Mouse (Mus musculus): ENCODE results near the gene Gpr158. TPM values are rescaled to one million over a fixed set of nuclear protein-coding genes. Genes with fewer than 3 reads are reported as not detected.
"Not testable (repeated sequence)": the region's sequence is repeated elsewhere in the genome, so short reads cannot be mapped to it uniquely, and the experiment has no call there.

Gene Gpr158
- polyA plus RNA-seq, 1 experiment from 2014 or later = not detected

DNA sequence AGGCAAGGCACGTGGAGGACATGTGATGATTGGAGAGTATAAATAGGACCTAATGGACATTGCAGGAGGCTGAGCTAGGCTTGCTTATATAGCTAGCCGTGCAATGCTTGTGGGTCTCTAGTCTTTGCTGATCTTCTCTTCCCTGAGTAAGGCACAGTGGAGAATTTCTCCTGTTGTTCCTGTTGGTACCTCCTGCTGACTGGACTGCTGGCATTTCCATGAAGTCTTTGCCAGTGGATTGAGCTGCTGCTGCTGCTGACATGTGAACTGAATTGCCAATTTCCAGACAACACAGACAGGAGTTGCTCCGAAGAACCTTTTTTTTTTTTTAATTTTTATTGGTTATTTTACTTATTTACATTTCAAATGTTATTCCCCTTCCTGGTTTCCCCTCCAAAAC lies 41.5 kb downstream of the Gpr158 start:
- Histone ChIP-seq H3K9ac (no peak overlapping the region), H3K4me2 (no peak overlapping the region), H3K4me3 (replicated peaks) (no peak overlapping the region), H3K4me1 (replicated peaks) (no peaks in the 10 kb centered on the region), H3K36me3 (replicated peaks) (no peaks in the 10 kb centered on the region), H3K27ac (replicated peaks) (no peak overlapping the region), H3K9me3 (replicated peaks) (no peaks in the 10 kb centered on the region), H3K27me3 (no peaks in the 10 kb centered on the region)
- 63% methylated on average over 3 of the region's 3 CpGs for WGBS (ENCODE audit: insufficient replicate concordance)
- no peak for ATAC-seq (ENCODE audit: insufficient read depth)

DNA sequence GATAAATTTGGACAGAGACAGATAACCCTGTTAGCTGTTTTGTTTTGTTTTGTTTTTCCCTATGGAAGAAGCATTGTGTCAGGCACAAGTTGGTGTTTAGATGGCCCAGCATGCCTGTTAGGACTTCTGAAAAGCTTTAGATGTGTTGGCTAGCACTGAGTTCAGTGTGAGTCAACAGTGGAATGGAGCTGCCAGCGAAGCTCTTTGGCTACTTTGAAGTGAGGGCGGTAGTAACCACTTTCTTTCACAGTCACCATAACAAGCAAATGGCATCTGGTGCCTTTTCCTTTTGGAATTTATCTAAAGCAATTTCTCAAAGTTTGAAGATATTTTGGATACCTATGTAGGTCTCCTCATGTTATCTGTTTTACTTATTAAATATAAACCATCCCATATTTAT lies 62.9 kb downstream of the Gpr158 start:
- Histone ChIP-seq H3K9ac (no peak overlapping the region), H3K4me2 (no peak overlapping the region), H3K27me3 (no peaks in the 10 kb centered on the region), H3K9me3 (replicated peaks) (no peaks in the 10 kb centered on the region), H3K27ac (replicated peaks) (no peak overlapping the region), H3K4me3 (replicated peaks) (no peak overlapping the region), H3K4me1 (replicated peaks) (no peaks in the 10 kb centered on the region), H3K36me3 (replicated peaks) (no peaks in the 10 kb centered on the region)
- WGBS (ENCODE audit: insufficient replicate concordance) = 48% methylated on average over 2 of the region's 2 CpGs
- ATAC-seq (ENCODE audit: insufficient read depth) = no peak

DNA sequence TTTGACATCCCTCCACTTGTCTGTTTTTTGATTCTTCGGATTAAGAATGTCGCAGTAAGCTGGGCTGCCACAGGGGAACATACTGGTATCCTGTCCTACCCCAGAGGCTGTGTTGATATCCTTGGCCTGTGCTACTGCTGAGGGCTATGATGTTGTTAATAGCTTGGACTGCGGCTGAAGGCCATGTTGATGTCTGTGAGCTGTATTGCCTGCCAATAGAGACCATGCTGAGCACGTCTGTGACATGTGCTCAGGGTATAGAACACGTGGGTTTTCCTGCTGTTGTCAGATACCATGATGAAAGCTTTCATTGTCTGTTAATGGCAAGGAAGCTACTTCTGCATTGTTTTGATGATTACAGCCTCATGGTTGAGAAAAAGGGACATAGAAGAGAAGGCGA lies 63.8 kb downstream of the Gpr158 start:
- H3K9me3 ChIP-seq (replicated peaks) = no peaks in the 10 kb centered on the region
- H3K4me1 ChIP-seq (replicated peaks) = no peaks in the 10 kb centered on the region
- WGBS (ENCODE audit: insufficient replicate concordance) = 55% methylated on average over 6 of the region's 6 CpGs
- H3K4me3 ChIP-seq (replicated peaks) = no peak overlapping the region
- H3K9ac ChIP-seq = no peak overlapping the region
- no peaks in the 10 kb centered on the region for H3K27me3 ChIP-seq
- H3K4me2 ChIP-seq = no peak overlapping the region
- ATAC-seq (ENCODE audit: insufficient read depth) = no peak
- no peaks in the 10 kb centered on the region for H3K36me3 ChIP-seq (replicated peaks)
- no peak overlapping the region for H3K27ac ChIP-seq (replicated peaks)

DNA sequence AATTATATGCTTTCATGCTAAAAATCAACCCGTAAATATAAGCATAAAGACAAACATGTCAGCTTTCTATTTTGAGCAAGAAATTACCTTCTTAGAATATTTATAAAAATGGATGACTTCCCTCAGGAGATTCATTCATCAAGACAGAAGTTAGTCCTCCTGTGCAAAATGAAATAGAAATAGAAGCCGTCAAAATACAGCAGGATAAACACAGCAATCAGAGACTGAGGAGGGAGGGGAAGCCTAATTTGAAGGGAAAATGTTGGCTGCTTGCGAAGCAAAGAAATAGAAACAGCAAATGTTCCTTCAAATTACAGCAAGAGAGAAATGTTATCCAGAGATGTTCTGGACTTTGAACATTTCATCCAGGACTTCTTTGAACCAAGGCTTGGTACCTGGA lies 72.3 kb downstream of the Gpr158 start:
- Histone ChIP-seq H3K4me2 (no peak overlapping the region), H3K4me1 (replicated peaks) (no peaks in the 10 kb centered on the region), H3K4me3 (replicated peaks) (no peak overlapping the region), H3K9me3 (replicated peaks) (no peaks in the 10 kb centered on the region), H3K9ac (no peak overlapping the region), H3K27me3 (no peaks in the 10 kb centered on the region), H3K36me3 (replicated peaks) (no peaks in the 10 kb centered on the region), H3K27ac (replicated peaks) (no peak overlapping the region)
- ATAC-seq (ENCODE audit: insufficient read depth) = no peak
- 58% methylated on average over 3 of the region's 3 CpGs for WGBS (ENCODE audit: insufficient replicate concordance)

DNA sequence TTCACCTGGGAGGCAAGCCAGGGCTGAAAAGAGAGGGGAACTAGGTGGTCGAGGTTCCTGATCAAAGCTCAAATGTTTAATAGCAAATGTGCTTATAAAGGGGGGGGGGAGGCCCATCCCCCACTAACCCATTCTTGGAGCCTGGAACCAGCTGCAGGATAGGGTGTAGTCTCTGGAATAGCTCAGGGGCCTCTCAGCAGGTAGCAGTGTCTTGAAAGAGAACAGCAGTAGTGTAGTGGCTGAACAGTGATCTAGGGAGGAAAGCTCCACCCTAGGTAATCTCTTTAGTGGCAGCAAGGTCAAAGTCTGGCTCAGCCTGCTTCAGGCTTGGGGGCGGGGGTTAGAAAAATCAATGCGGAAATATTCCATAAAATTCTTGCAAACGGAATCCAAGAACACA lies 93.3 kb downstream of the Gpr158 start:
- WGBS (ENCODE audit: insufficient replicate concordance) = 56% methylated on average over 4 of the region's 4 CpGs
- not testable (repeated sequence) for H3K9me3 ChIP-seq (replicated peaks); ATAC-seq (ENCODE audit: insufficient read depth); H3K9ac ChIP-seq; H3K27ac ChIP-seq (replicated peaks); H3K4me1 ChIP-seq (replicated peaks); H3K27me3 ChIP-seq; H3K4me3 ChIP-seq (replicated peaks); H3K36me3 ChIP-seq (replicated peaks); H3K4me2 ChIP-seq

DNA sequence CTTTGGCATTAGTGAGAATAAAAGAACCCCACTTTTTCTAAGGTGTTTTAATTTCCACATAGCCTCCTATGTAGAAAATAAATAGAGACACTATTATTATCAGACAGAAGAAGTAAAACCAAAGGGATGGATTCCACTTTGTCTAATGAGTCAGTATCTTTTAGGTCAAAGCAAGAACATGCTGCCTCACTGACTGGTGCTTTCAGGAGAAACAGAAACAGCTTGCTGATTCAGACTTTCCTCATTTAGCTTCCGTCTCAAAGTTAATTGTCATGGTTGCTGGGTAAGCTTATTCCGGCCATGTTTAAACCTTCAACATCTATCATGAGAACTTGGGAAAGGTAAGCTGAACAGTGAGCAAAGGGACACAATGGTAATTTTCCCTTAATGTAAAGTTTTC lies 107.6 kb downstream of the Gpr158 start:
- Histone ChIP-seq H3K4me2 (no peak overlapping the region), H3K4me1 (replicated peaks) (no peaks in the 10 kb centered on the region), H3K36me3 (replicated peaks) (no peaks in the 10 kb centered on the region), H3K9ac (no peak overlapping the region), H3K9me3 (replicated peaks) (no peaks in the 10 kb centered on the region), H3K27ac (replicated peaks) (no peak overlapping the region), H3K27me3 (no peaks in the 10 kb centered on the region), H3K4me3 (replicated peaks) (no peak overlapping the region)
- no peak for ATAC-seq (ENCODE audit: insufficient read depth)
- 62% methylated on average over 2 of the region's 2 CpGs for WGBS (ENCODE audit: insufficient replicate concordance)

DNA sequence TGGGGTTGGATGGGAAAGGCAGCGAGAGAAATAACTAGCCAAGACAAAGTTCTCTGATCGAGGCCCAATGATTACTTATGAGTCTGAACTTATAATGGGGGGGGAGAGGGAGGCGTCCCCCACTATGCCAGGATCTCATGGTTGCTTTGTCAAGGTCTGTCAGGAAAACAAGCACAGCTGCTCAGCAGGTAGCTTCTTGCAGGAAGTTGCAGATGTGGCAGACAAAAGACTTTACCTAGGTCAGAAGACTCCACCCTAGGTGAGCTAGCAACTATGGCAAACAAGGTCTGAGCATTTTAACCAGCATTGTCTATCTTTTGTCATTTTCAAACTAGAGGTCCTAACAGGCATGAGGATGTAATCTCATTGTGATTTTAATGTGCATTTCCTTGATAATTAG lies 129.5 kb downstream of the Gpr158 start:
- Histone ChIP-seq H3K36me3 (replicated peaks) (no peaks in the 10 kb centered on the region), H3K27me3 (no peaks in the 10 kb centered on the region), H3K9ac (no peak overlapping the region), H3K4me3 (replicated peaks) (no peak overlapping the region), H3K27ac (replicated peaks) (no peak overlapping the region), H3K4me1 (replicated peaks) (no peaks in the 10 kb centered on the region), H3K4me2 (no peak overlapping the region), H3K9me3 (replicated peaks) (no peaks in the 10 kb centered on the region)
- no peak for ATAC-seq (ENCODE audit: insufficient read depth)
- 57% methylated on average over 3 of the region's 3 CpGs for WGBS (ENCODE audit: insufficient replicate concordance)

DNA sequence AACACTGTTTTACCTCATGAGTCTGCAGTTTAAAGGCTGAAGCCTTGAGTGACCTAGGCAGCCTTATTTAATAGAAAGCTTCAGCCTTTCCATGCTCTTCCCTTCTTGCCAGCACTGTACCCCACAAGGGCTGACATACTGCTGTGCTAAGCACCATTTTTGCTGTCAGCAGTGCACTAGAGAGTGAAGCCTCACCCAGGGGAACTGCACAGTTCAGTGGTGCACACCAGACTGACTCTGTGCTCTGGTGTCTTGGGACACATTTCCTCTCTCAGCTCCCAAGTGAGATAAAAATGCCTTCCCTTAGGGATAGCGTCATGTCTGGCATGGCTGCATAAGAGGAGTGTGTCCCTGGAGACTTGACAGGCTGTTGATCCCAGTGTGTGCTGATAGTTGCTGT lies 130.6 kb downstream of the Gpr158 start:
- WGBS (ENCODE audit: insufficient replicate concordance) = 53% methylated on average over 1 of the region's 1 CpGs
- no peaks in the 10 kb centered on the region for H3K9me3 ChIP-seq (replicated peaks)
- H3K4me2 ChIP-seq = no peak overlapping the region
- H3K4me1 ChIP-seq (replicated peaks) = no peaks in the 10 kb centered on the region
- no peaks in the 10 kb centered on the region for H3K27me3 ChIP-seq
- H3K27ac ChIP-seq (replicated peaks) = no peak overlapping the region
- H3K9ac ChIP-seq = no peak overlapping the region
- H3K36me3 ChIP-seq (replicated peaks) = no peaks in the 10 kb centered on the region
- no peak for ATAC-seq (ENCODE audit: insufficient read depth)
- H3K4me3 ChIP-seq (replicated peaks) = no peak overlapping the region

DNA sequence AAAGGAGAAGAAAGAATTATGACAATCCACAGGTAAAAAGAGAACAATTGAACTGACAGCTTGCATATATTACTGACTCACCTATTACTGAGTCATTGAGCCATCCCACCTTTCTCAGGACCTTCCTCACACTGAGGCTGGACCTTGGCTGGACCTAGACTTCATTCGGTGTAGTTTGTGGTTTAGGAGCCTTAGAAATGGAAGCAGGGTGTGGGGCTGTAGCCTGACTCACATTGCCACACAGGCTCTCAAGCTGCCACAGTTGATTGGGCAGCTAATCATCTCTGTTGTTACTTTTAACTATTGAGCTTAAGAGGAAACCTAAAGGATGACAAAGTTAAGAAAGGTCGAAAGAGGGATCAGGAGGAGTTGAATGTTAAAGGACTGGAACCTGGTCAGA lies 132.1 kb downstream of the Gpr158 start:
- H3K9ac ChIP-seq = no peak overlapping the region
- H3K36me3 ChIP-seq (replicated peaks) = no peaks in the 10 kb centered on the region
- H3K9me3 ChIP-seq (replicated peaks) = no peaks in the 10 kb centered on the region
- 54% methylated on average over 2 of the region's 2 CpGs for WGBS (ENCODE audit: insufficient replicate concordance)
- no peak overlapping the region for H3K4me2 ChIP-seq
- no peaks in the 10 kb centered on the region for H3K4me1 ChIP-seq (replicated peaks)
- no peak overlapping the region for H3K4me3 ChIP-seq (replicated peaks)
- no peaks in the 10 kb centered on the region for H3K27me3 ChIP-seq
- ATAC-seq (ENCODE audit: insufficient read depth) = no peak
- no peak overlapping the region for H3K27ac ChIP-seq (replicated peaks)

DNA sequence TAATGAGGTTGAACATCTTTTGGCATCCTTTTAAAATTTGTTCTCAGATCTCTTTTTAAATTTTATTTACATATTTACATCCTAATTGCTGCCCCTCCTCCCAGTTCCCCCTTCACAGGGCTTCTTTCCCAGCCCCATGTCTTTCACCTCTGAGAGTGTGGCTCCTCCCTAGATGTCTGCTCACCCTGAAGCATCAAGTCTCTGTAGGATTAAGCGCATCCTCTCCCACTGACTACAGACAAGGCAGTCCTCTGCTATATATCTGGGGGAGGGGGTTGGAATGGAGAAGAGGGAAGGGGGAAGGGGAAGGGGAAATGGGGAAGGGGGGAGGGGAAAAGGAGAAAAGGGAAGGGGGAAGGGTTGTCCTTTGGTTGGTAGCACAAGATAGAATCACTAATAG lies 140.1 kb downstream of the Gpr158 start:
- ATAC-seq (ENCODE audit: insufficient read depth) = no peak
- Histone ChIP-seq H3K4me3 (replicated peaks) (no peak overlapping the region), H3K27me3 (no peaks in the 10 kb centered on the region), H3K9ac (no peak overlapping the region), H3K4me1 (replicated peaks) (no peaks in the 10 kb centered on the region), H3K9me3 (replicated peaks) (no peaks in the 10 kb centered on the region), H3K36me3 (replicated peaks) (no peaks in the 10 kb centered on the region), H3K27ac (replicated peaks) (no peak overlapping the region), H3K4me2 (no peak overlapping the region)
- WGBS (ENCODE audit: insufficient replicate concordance) = 45% methylated on average over 1 of the region's 1 CpGs

DNA sequence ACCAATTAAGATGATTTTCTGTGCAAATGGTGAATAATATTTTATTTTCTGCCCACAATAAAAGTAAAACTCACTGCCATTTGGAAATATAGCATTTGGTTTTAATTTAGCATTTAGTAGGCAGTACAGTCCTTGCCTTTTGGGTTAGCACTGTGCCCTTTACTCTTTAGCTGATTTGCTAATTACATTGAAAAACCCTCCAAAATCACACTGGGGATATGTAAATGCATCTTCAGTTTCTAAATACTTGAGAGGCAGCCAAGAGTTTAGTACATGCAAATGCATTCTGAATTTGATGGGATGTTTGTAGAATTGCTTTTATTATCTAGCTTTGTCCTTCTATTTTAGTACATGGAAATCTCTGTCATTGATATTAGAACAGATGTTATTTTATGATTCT lies 163.4 kb downstream of the Gpr158 start:
- H3K9ac ChIP-seq = no peak overlapping the region
- no peak for ATAC-seq (ENCODE audit: insufficient read depth)
- no peaks in the 10 kb centered on the region for H3K27me3 ChIP-seq

DNA sequence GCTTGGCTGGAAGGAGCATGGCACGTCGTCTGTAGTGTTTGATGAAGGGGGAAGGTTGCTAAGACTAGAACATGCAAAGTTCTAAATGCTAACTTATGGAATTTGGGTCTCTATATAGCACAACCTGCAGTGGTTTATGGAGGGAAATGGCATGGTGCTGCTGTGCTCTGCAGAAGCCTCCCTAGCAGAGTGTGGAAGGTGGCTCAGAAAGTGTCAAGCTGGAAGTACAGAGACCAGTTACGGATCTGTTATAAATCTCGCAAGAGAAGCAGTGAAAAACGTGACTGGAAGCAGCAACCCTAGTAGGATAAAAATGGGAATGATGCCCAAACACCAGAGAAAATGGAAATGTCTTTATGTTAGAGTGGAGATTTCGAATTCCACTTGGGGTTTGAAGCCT lies 251.8 kb downstream of the Gpr158 start:
- no peak for ATAC-seq (ENCODE audit: insufficient read depth)

More for the DNA sequence above, 163.4 kb downstream of the Gpr158 start:
- Histone ChIP-seq H3K4me3 (replicated peaks) (no peak overlapping the region), H3K36me3 (replicated peaks) (no peaks in the 10 kb centered on the region), H3K27ac (replicated peaks) (no peak overlapping the region), H3K4me2 (no peak overlapping the region), H3K9me3 (replicated peaks) (no peaks in the 10 kb centered on the region), H3K4me1 (replicated peaks) (no peaks in the 10 kb centered on the region)

More for the DNA sequence above, 251.8 kb downstream of the Gpr158 start:
- H3K4me1 ChIP-seq (replicated peaks) = no peaks in the 10 kb centered on the region
- H3K9ac ChIP-seq = no peak overlapping the region
- H3K27me3 ChIP-seq = no peaks in the 10 kb centered on the region
- H3K9me3 ChIP-seq (replicated peaks) = no peaks in the 10 kb centered on the region
- no peaks in the 10 kb centered on the region for H3K36me3 ChIP-seq (replicated peaks)
- H3K27ac ChIP-seq (replicated peaks) = no peak overlapping the region
- 41% methylated on average over 6 of the region's 6 CpGs for WGBS (ENCODE audit: insufficient replicate concordance)
- H3K4me2 ChIP-seq = no peak overlapping the region
- H3K4me3 ChIP-seq (replicated peaks) = no peak overlapping the region
